In the genomic region with DNA sequence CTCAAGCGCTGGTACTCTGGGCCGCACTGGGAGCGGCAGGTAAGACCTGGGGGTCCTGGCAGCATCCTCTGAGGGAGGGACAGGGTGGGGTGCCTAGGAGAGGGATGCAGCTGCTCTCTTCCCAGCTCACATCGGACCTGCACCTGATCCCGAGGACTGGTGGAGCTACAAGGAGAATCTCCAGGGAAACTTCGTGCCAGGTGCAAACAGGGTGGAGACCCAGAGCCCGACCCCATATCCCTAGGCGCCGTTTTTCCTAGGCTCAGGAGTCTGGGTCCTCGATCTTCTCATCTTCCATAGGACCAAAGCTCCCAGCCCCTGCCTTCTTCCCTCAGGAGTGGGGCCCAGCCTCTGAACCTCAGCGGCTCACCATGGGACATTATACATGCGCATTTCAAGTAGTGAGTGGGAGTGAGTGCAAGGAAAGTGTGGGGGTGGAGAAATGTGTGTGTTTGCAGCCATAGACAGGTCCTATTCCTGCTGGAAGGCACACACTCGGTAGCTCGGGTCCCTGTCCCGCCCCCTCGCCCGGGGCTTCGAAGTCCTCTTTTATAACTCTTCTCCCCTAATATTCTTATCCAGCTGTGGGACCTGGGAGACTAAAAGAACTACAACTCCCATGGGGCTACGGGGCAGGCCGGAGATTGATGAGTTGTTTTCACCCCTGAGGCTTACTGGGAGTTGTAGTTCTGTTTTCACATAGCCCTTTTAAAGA, we compare ENCODE assay signal across 8 mouse cellular contexts. TPM values are rescaled to one million over a fixed set of nuclear protein-coding genes. Genes with fewer than 3 reads are reported as not detected.
DNase-seq lines count a peak whose midpoint lies in the region; ATAC-seq and TF ChIP-seq lines count a peak whose summit lies in the region.

No protein-coding gene starts in this region.

- no peaks in the 10 kb centered on the region for H3K36me3 ChIP-seq in embryonic facial prominence, embryonic 11.5 days (replicated peaks; ENCODE audit: control insufficient read depth, insufficient read depth, low read depth, low read length)
- no peaks in the 10 kb centered on the region for H3K36me3 ChIP-seq in limb, embryonic 14.5 days (ENCODE audit: control insufficient read depth, insufficient read depth, low read length)
- no peaks in the 10 kb centered on the region for H3K36me3 ChIP-seq in midbrain, embryonic 16.5 days (ENCODE audit: control insufficient read depth, insufficient read depth, low read length)

- WGBS in embryonic facial prominence, embryonic 11.5 days: 1% methylated on average over 20 of the region's 20 CpGs
- under 1% methylated on average over 16 of the region's 20 CpGs for WGBS in limb, embryonic 14.5 days
- under 1% methylated on average over 19 of the region's 20 CpGs for WGBS in midbrain, embryonic 16.5 days

- no peak for TF ChIP-seq POLR2A in limb, embryonic 14.5 days (IDR thresholded peaks at IDR 0.05; ENCODE audit: borderline replicate concordance, extremely low read depth, insufficient read depth, insufficient read length)

- H3K27ac ChIP-seq in embryonic facial prominence, embryonic 11.5 days (replicated peaks; ENCODE audit: low read depth, low read length): no peak overlapping the region
- H3K27ac ChIP-seq in limb, embryonic 14.5 days (replicated peaks; ENCODE audit: low read depth, low read length): no peak overlapping the region
- peak overlapping the region; percentile 87 for H3K27ac ChIP-seq in midbrain, embryonic 16.5 days (ENCODE audit: low read length)

- peak overlapping the region; percentile 31 for H3K4me3 ChIP-seq in embryonic facial prominence, embryonic 11.5 days (ENCODE audit: low read depth, low read length)
- H3K4me3 ChIP-seq in limb, embryonic 14.5 days (replicated peaks; ENCODE audit: low read length): peak overlapping the region; percentile 46
- peak overlapping the region; percentile 59 for H3K4me3 ChIP-seq in midbrain, embryonic 16.5 days (ENCODE audit: low read depth, low read length)

- DNase-seq in spleen, adult 18-20 months: peak; percentile 53 to 73
- no peak for DNase-seq in spleen, postnatal 14 days (ENCODE audit: low spot score in 2 of 2)
- DNase-seq in embryonic facial prominence, embryonic 11.5 days (ENCODE audit: low spot score): peak; percentile 90
- DNase-seq in heart, adult 8-10 months (ENCODE audit: low spot score): peak; percentile 90
- DNase-seq in kidney, adult 8-10 months: peak; percentile 86
- DNase-seq in limb, embryonic 14.5 days (ENCODE audit: low spot score): peak; percentile 95
- DNase-seq in telencephalon, adult 2 months (ENCODE audit: low read depth, low spot score): peak; percentile 92

- peaks cover 7% of the 10 kb centered on the region for H3K4me1 ChIP-seq in embryonic facial prominence, embryonic 11.5 days (ENCODE audit: control insufficient read depth, insufficient read depth, low read length)
- H3K4me1 ChIP-seq in limb, embryonic 14.5 days (ENCODE audit: control insufficient read depth, insufficient read depth, low read length): peaks cover 24% of the 10 kb centered on the region
- peaks cover 38% of the 10 kb centered on the region for H3K4me1 ChIP-seq in midbrain, embryonic 16.5 days (ENCODE audit: control insufficient read depth, insufficient read depth, low read length)

- H3K9ac ChIP-seq in embryonic facial prominence, embryonic 11.5 days (replicated peaks; ENCODE audit: low read length): peak overlapping the region; percentile 51
- H3K9ac ChIP-seq in limb, embryonic 14.5 days (ENCODE audit: low read depth, low read length, severe bottlenecking): peak overlapping the region; percentile 59
- H3K9ac ChIP-seq in midbrain, embryonic 16.5 days (ENCODE audit: low read depth, low read length): peak overlapping the region; percentile 78

- H3K9me3 ChIP-seq in embryonic facial prominence, embryonic 11.5 days (replicated peaks; ENCODE audit: control insufficient read depth, low read length): no peaks in the 10 kb centered on the region
- H3K9me3 ChIP-seq in limb, embryonic 14.5 days (ENCODE audit: control insufficient read depth, low read length): no peaks in the 10 kb centered on the region
- no peaks in the 10 kb centered on the region for H3K9me3 ChIP-seq in midbrain, embryonic 16.5 days (replicated peaks; ENCODE audit: control insufficient read depth, low read length, poor library complexity, severe bottlenecking)

- peak overlapping the region; percentile 72 for H3K4me2 ChIP-seq in embryonic facial prominence, embryonic 11.5 days (ENCODE audit: low read depth, low read length)
- H3K4me2 ChIP-seq in limb, embryonic 14.5 days (replicated peaks; ENCODE audit: low read depth, low read length, severe bottlenecking): peak overlapping the region; percentile 93
- H3K4me2 ChIP-seq in midbrain, embryonic 16.5 days (ENCODE audit: low read length): peak overlapping the region; percentile 81

- ATAC-seq in embryonic facial prominence, embryonic 11.5 days (replicated peaks; ENCODE audit: insufficient number of reproducible peaks, low FRiP score, low TSS enrichment, low read depth): no peak
- 0 out of 2 replicates have a peak, but pooled peaks have one; percentile 12 for ATAC-seq in limb, embryonic 14.5 days (ENCODE audit: low FRiP score, low read depth)
- peak; percentile 4; the same call in 1 of the 2 replicates for ATAC-seq in midbrain, embryonic 16.5 days

- peaks cover 19% of the 10 kb centered on the region for H3K27me3 ChIP-seq in embryonic facial prominence, embryonic 11.5 days (ENCODE audit: control insufficient read depth, insufficient read depth, low read length)
- H3K27me3 ChIP-seq in limb, embryonic 14.5 days (ENCODE audit: control insufficient read depth, insufficient read depth, low read length): peaks cover 17% of the 10 kb centered on the region; the same call in 1 of the 2 replicates
- peaks cover 3% of the 10 kb centered on the region; the same call in 1 of the 2 replicates for H3K27me3 ChIP-seq in midbrain, embryonic 16.5 days (ENCODE audit: control insufficient read depth, insufficient read depth, low read depth, low read length)

RNA-seq across cellular contexts. Expression of a gene that starts 0.8 kb away (rescaled TPM):
- polyA plus RNA-seq in embryonic facial prominence, embryonic 11.5 days (2014; fragmentation: Nextera tagmentation; extraction: Ambion mirVana): 6.9 and 8.7 TPM in 2 replicates
- total RNA-seq in heart, adult 8-10 months (2022): 1 to 10 TPM; 5.5 to 8.7 (median 8.1) TPM
- 34.1 and 46.4 TPM in 2 replicates for polyA plus RNA-seq in limb, embryonic 14.5 days (2012; rRNA removed)
- 9.5 and 10.6 TPM in 2 replicates for polyA plus RNA-seq in limb, embryonic 14.5 days (2014; fragmentation: Nextera tagmentation; extraction: Ambion mirVana)
- polyA plus RNA-seq in midbrain, embryonic 16.5 days (2015; fragmentation: Nextera tagmentation; extraction: Ambion mirVana): 71.6 and 89.9 TPM in 2 replicates

RNA-seq across cellular contexts. Expression of a gene that starts 4.4 kb away (rescaled TPM):
- polyA plus RNA-seq in embryonic facial prominence, embryonic 11.5 days (2014; fragmentation: Nextera tagmentation; extraction: Ambion mirVana): 4.9 and 5.6 TPM in 2 replicates
- total RNA-seq in heart, adult 8-10 months (2022): 100 to 1,000 TPM in 3 of 4 experiments, 10 to 100 TPM in 1; 72.2 to 183 (median 152) TPM
- polyA plus RNA-seq in limb, embryonic 14.5 days (2012; rRNA removed): 15.1 and 16.8 TPM in 2 replicates
- polyA plus RNA-seq in limb, embryonic 14.5 days (2014; fragmentation: Nextera tagmentation; extraction: Ambion mirVana): 7.0 and 8.9 TPM in 2 replicates
- polyA plus RNA-seq in midbrain, embryonic 16.5 days (2015; fragmentation: Nextera tagmentation; extraction: Ambion mirVana): 2.3 and 3.4 TPM in 2 replicates

RNA-seq across cellular contexts. Expression of a gene that starts 6.3 kb away (rescaled TPM):
- 0.27 and 0.42 TPM in 2 replicates for polyA plus RNA-seq in embryonic facial prominence, embryonic 11.5 days (2014; fragmentation: Nextera tagmentation; extraction: Ambion mirVana)
- total RNA-seq in heart, adult 8-10 months (2022): under 1 TPM in 3 of 4 experiments, not detected in 1; 0.16 to 0.25 (median 0.23) TPM
- 1.7 and 2.8 TPM in 2 replicates for polyA plus RNA-seq in limb, embryonic 14.5 days (2012; rRNA removed)
- 0.46 and 0.92 TPM in 2 replicates for polyA plus RNA-seq in limb, embryonic 14.5 days (2014; fragmentation: Nextera tagmentation; extraction: Ambion mirVana)
- 0.24 and 0.28 TPM in 2 replicates for polyA plus RNA-seq in midbrain, embryonic 16.5 days (2015; fragmentation: Nextera tagmentation; extraction: Ambion mirVana)

RNA-seq across cellular contexts. Expression of a gene that starts 14.8 kb away (rescaled TPM):
- polyA plus RNA-seq in embryonic facial prominence, embryonic 11.5 days (2014; fragmentation: Nextera tagmentation; extraction: Ambion mirVana): 1,026 and 1,114 TPM in 2 replicates
- 100 to 1,000 TPM; 552 to 697 (median 598) TPM for total RNA-seq in heart, adult 8-10 months (2022)
- 1,056 and 1,196 TPM in 2 replicates for polyA plus RNA-seq in limb, embryonic 14.5 days (2012; rRNA removed)
- polyA plus RNA-seq in limb, embryonic 14.5 days (2014; fragmentation: Nextera tagmentation; extraction: Ambion mirVana): 1,210 and 1,246 TPM in 2 replicates
- polyA plus RNA-seq in midbrain, embryonic 16.5 days (2015; fragmentation: Nextera tagmentation; extraction: Ambion mirVana): 475 and 495 TPM in 2 replicates

RNA-seq across cellular contexts. Expression of a gene that starts 16.6 kb away (rescaled TPM):
- polyA plus RNA-seq in embryonic facial prominence, embryonic 11.5 days (2014; fragmentation: Nextera tagmentation; extraction: Ambion mirVana): 0.25 TPM in 2 replicates
- under 1 TPM in 2 of 4 experiments, not detected in 2; 0.22 to 0.25 TPM for total RNA-seq in heart, adult 8-10 months (2022)
- polyA plus RNA-seq in limb, embryonic 14.5 days (2012; rRNA removed): 1.3 and 2.1 TPM in 2 replicates
- polyA plus RNA-seq in limb, embryonic 14.5 days (2014; fragmentation: Nextera tagmentation; extraction: Ambion mirVana): 0.59 and 0.86 TPM in 2 replicates
- polyA plus RNA-seq in midbrain, embryonic 16.5 days (2015; fragmentation: Nextera tagmentation; extraction: Ambion mirVana): 0.23 and 0.71 TPM in 2 replicates

Comparison
In these comparisons a context has a peak if more than half of its experiments do, and no peak if none do; other contexts are left out.
1. DNase-seq: peak in spleen, adult 18-20 months (2 of 2), embryonic facial prominence, embryonic 11.5 days (single experiment), heart, adult 8-10 months (single experiment), kidney, adult 8-10 months (2 of 2), limb, embryonic 14.5 days (single experiment) and telencephalon, adult 2 months (single experiment); none in spleen, postnatal 14 days (0 of 2).
2. Peak in every context shown above with its lines, with median percentiles within 50 percentile points of each other: H3K4me2 ChIP-seq, H3K4me3 ChIP-seq and H3K9ac ChIP-seq.